Mouse (Mus musculus) MEL-GATA-1-ER (cell line): ENCODE results near the gene Tex13c2.
A peak's percentile ranks its signal among the peaks of the same experiment; 100 is the strongest.

ENCODE experiments used
- DNase-seq: peaks from one replicate; pipeline ENCODE4 v3.0.0-alpha.2; 2012; ENCODE audit warnings: low read depth; ENCODE audit errors: extremely low read depth

Tex13c2 gene

DNA sequence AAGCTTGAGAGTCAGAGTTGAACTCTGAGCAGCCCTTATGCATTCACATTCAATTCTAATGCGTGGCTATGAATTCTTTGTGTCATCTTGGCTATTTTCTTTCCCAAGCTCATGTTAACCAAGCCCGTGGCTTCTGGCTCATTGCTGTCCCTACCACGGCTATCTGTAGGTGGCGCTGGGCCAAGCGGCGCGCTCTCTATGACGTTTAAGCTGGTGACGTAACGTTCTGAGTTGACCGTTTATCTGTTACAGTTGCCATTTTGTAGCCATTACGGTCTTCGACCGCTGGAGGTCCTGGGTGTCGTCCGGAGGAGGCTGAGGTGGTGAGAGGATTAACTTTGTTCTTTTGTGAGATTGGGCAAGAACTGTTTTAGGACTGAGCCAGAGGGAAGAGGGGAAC, at the start of gene Tex13c2:
TSS of gene Tex13c2 (plus strand) at position 246 of the 400 bp plus-strand sequence.
- DNase-seq = no peak

DNA sequence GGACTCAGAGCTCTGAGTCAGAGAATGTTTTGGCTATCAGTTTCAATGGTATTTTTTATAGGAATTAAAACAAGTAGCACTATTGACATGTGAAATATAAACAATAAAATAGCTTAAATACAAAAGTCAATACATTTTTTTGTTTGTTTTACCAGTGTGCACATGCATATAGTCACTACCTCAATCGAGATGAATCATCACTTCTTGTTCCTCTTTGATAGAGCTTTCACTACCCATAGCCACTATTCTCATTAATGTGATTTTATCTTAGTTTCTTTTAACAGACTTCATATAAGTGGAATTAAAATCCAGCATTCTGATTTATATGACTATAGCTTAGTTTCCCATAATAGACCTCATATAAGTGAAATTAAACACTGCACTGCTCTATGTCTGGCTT, 39.2 kb upstream of the Tex13c2 start:
- peak; percentile 6 for DNase-seq

DNA sequence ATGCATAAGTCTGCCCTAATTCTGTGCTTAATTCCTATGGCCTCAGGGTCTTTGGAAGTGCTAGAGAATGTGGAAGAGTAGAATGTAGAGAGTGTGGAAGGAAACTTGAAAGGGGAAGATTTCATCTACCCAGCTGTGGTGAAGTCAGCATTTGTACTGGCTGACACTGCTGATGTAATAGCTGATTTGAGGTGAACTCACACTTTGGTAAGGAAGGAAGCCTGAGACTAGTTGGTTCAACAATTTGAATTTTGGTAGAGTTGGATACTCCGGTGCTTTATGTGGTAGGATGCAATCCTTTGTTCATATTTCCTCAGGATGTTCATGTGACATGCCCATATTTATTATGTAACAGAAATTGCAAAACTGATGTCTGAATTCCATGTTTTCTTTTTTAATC, 36.5 kb upstream of the Tex13c2 start:
- no peak for DNase-seq

DNA sequence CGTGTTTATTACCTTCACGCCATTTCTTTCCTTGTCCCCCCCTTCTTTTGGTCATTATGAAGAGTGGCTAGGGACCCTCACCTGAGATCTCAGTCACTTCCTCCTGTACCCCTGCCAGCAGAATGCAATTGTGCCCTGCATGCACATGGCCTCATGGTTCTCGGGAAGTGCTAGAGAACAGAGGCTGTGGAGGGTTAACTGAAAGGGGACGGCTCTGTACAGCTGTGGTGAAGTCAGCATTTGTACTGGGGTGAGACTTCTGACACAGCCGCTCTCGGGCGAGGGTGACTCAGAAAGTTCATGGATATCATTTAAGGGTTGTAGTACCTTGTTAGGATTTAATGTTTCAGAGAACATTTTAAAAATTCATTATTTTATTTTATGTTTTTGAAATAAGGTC, 35.0 kb upstream of the Tex13c2 start:
- DNase-seq = no peak

DNA sequence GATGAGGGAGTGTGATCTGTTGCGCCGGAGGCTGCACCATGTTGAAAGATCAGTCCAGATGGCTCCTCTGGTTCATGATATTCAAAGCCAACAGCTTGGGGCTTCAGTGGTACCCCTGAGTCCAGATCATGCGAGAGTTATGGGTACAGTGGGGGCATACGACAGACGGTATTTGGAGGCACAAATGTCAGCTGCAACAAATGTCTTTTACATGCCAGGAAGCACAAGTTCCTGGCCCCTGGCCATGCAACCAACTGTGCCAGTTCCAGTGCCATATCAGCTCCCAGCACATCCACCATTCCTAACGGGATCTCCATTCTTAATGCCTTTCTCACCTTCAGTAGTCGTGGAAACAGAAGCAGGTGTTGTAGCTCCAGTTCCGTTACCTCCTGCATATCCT, 845 bp downstream of the Tex13c2 start:
- DNase-seq = no peak

DNA sequence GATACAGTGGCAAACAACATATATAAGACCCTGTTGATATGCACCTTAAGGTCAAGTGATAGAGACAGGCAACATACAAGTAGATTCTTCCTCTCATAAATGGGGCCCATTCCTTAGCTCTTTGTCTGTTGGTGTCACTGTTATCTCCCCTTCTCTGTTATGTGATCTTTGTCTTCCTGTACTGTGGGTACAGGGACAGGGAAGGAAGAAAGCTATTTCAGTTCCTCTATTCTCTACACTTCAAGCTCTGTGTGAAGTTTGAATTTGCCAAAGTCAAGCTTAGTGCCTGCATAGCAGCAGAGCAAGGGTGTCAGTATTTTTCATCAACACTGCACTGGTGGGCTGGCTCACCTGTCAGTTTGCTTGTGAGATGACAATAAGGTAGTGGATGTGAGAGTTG, 11.0 kb downstream of the Tex13c2 start:
- peak; percentile 2 for DNase-seq

- no peak for DNase-seq
Measured at GRCm38 (mm10) chrX:42502291-42503043, 13.0 kb downstream of the Tex13c2 start, which contains the start of gene Sh2d1a. Gene Sh2d1a, plus strand, starts transcription at chrX:42502453.

- no peak for DNase-seq
Measured at GRCm38 (mm10) chrX:42511105-42511504, 21.6 kb downstream of the Tex13c2 start.

- DNase-seq = peak; percentile 3
Measured at GRCm38 (mm10) chrX:42512567-42512966, 23.1 kb downstream of the Tex13c2 start.

DNA sequence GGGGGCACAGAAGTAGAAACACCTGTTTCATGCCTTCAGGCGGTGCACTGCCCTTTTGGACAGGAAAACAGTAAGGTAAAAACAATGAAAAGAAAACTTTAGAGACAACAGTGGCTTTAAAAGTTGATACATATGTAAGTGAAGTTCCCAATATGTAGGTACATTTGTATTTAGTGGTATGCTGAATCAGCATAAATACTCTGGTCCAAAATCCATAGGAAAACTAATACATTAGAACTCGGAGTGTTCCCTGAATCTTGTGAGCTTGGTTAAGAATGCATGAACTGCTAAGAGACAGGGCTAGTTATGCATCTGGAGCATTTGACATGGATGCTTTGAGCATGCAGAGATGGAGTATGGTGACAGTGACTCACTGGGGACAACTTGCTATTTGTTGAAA, 33.4 kb downstream of the Tex13c2 start:
- no peak for DNase-seq

- DNase-seq = no peak
Measured at GRCm38 (mm10) chrX:42530703-42531102, 41.2 kb downstream of the Tex13c2 start.

- no peak for DNase-seq
Measured at GRCm38 (mm10) chrX:42540030-42540755, 50.7 kb downstream of the Tex13c2 start.

GRCm38 (mm10) chrX:42540756-42541053, 51.2 kb downstream of the Tex13c2 start:
- DNase-seq = peak; percentile 52
